Mouse (Mus musculus) sigmoid colon, adult 10 weeks (tissue): ENCODE measurements around the gene Pnliprp1. TPM values are rescaled to one million over a fixed set of nuclear protein-coding genes. Genes with fewer than 3 reads are reported as not detected.

Experiments
- polyA plus RNA-seq: library from polyadenylated mRNA; stranded (reverse); fragments of 350-450 nt; fragmentation: Illumina TruSeq; extraction: RNeasy Lipid Tissue Mini Kit (QIAGEN cat#74804); gene quantifications from one replicate; pipeline ENCODE4 v1.2.3, GENCODE M21; 2014; ENCODE audit warnings: low read depth, low replicate concordance

The Pnliprp1 gene
- polyA plus RNA-seq = 5.0 TPM

DNA sequence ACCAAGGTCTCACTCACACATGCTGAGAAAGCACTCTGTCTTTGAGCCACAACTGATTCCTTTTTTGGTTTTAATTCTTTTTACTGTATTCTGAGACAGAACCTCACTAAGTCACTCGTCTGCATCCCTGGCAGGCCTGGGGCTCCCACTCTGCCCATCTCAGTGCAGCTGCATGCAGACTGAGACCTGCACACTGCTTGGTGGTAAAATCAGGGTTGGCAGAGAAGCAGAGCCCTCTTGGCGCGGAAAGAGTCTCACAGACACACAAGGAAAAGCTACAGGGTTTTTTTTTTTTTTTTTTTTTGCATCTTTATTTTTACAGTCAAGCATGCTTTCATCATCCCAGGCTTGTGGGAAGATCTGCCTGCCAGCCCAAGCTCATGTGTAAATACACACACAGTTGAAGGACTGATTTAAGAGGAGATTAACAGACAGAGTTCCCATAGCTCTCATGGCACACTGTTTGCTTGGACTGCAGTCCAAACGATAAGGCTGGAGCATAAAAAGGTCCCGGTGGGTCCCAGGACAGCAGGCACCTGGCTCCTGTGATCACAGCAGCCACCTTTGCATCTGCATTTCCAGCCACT lies at the start of gene Pnliprp1:
TSS of gene Pnliprp1 (plus strand) at position 443 of the 587 bp plus-strand sequence.

DNA sequence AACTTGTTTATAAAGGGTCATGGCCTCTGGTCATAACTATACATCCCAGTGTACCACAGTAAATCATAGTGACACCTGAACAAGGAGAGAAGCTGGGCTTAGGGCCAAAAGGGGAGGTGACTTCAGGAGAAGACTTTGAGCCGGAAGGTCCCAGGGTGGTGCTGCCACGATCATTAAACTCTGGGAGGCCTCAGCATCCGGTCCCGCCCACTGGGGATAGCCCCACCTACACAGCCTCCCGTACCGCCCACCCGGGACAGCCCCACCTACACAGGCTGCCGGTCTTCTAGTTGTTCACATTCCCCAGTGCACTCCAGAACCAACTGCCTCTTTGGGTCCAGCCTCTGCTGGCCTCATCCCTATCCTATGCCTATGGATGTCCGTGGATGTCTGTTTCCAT lies 30.7 kb downstream of the Pnliprp1 start, which contains the start of gene Pnliprp2:
TSS of gene Pnliprp2 (plus strand) at position 297 of the 400 bp plus-strand sequence.

Other genes with a start within 250 kb of the Pnliprp1 start
- not detected for gene Ccdc172, start 216.9 kb upstream of the Pnliprp1 start, polyA plus RNA-seq
- gene Pnlip, start 76.4 kb upstream of the Pnliprp1 start, polyA plus RNA-seq = 22.2 TPM
- gene Pnliprp2, start 30.8 kb downstream of the Pnliprp1 start, polyA plus RNA-seq = 3.8 TPM
- not detected for gene 1700019N19Rik, start 65.6 kb downstream of the Pnliprp1 start, polyA plus RNA-seq
- not detected for gene Eno4, start 214.5 kb downstream of the Pnliprp1 start, polyA plus RNA-seq
- gene Hspa12a, start 214.8 kb downstream of the Pnliprp1 start, polyA plus RNA-seq = 14.8 TPM